Mouse (Mus musculus) embryonic fibroblast, embryonic 13.5 days (primary cell): ENCODE measurements around the gene Ccl17. TPM values are rescaled to one million over a fixed set of nuclear protein-coding genes. Genes with fewer than 3 reads are reported as not detected.
A peak's percentile ranks its signal among the peaks of the same experiment; 100 is the strongest.

Experiments used
- H3K27ac ChIP-seq: 2 replicates; pipeline ENCODE4 v1.5.1; 2012; ENCODE audit warnings: low read length, control low read depth, inconsistent platforms; ENCODE audit not compliant: insufficient read depth
- H3K4me1 ChIP-seq: 2 replicates; pipeline ENCODE4 v1.6.1; 2011; ENCODE audit warnings: low read length; ENCODE audit not compliant: control insufficient read depth, insufficient read depth
- H3K4me3 ChIP-seq: 2 replicates; pipeline ENCODE4 v1.5.1; 2011; ENCODE audit warnings: mild to moderate bottlenecking, control low read depth, low read length; ENCODE audit not compliant: insufficient read depth
- CTCF ChIP-seq: IDR thresholded peaks from 2 replicates; pipeline ENCODE4 v1.5.1; 2011; ENCODE audit warnings: mild to moderate bottlenecking, control low read depth, low read length, moderate library complexity, borderline replicate concordance; ENCODE audit not compliant: insufficient read depth
- POLR2A ChIP-seq: IDR thresholded peaks from 2 replicates; pipeline ENCODE4 v1.6.1; 2011; ENCODE audit warnings: low read depth, mild to moderate bottlenecking, control low read depth, low read length, moderate library complexity
- polyA plus RNA-seq: library from polyadenylated mRNA; stranded (reverse); fragments of >200 nt; gene quantifications from 2 replicates; pipeline ENCODE4 v1.2.4, GENCODE M21; 2011; ENCODE audit warnings: low read depth; ENCODE audit not compliant: missing spikeins, insufficient read length

Ccl17 gene
- polyA plus RNA-seq, 1 experiment: not detected

DNA sequence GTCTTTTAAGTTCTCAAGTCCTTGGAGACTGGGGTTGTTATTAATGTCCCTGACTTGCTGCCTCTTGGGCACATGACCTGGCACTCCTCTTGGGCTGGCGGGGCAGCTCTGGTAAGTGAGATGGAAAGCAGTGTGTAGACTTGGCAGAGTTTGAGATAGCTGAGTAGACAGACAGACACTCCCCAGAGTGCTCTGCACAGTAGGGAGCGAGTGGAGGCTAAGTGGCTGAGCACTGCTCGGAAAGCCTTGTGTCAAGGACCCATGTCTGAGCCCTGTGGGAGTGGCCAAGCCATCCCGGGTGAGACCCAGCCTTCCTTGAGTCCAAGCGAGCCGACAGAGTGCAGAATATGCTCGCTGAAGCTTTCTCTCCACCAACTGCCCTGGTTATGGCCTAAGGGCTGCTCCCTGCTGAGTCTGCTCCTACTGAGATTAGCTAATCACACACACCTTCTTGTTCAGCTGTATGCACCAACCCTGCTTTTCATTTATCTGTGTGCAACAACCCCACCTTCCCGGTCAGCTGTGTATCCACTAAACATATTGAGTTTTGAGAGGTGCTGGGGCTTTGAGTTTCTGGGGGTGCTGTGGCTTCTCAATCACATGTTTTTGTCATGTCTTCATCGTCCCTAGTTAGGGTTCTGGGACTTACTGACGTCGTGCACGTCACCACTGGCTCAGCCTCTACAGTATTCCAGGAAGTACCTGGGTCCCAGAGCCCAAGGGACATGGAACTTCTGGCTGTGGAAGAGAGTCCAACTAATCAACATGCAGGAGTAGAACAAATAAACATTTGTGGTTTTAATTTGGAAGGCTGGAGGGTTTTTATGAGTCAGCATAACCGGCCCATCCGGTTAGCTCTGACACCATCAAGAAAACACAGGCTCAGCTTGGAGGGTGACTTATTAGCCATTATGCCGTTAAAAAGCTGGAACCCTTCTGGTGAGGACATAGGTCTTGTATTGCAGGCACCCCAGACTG, 22.4 kb upstream of the Ccl17 start:
- peak overlapping the region; percentile 90 for H3K27ac ChIP-seq
- TF ChIP-seq POLR2A (no peak), CTCF (no peak)
- peaks cover 23% of the 10 kb centered on the region for H3K4me1 ChIP-seq
- no peak overlapping the region for H3K4me3 ChIP-seq

GRCm38 (mm10) chr8:94789256-94789955, 20.8 kb upstream of the Ccl17 start:
- Histone ChIP-seq H3K4me1 (peaks cover 19% of the 10 kb centered on the region), H3K4me3 (no peak overlapping the region), H3K27ac (peak overlapping the region; percentile 90)
- TF ChIP-seq CTCF (no peak), POLR2A (no peak)

GRCm38 (mm10) chr8:94794368-94794767, 15.9 kb upstream of the Ccl17 start:
- no peak overlapping the region for H3K27ac ChIP-seq
- H3K4me3 ChIP-seq: no peak overlapping the region
- H3K4me1 ChIP-seq: peaks cover 5% of the 10 kb centered on the region
- no peak for TF ChIP-seq CTCF

DNA sequence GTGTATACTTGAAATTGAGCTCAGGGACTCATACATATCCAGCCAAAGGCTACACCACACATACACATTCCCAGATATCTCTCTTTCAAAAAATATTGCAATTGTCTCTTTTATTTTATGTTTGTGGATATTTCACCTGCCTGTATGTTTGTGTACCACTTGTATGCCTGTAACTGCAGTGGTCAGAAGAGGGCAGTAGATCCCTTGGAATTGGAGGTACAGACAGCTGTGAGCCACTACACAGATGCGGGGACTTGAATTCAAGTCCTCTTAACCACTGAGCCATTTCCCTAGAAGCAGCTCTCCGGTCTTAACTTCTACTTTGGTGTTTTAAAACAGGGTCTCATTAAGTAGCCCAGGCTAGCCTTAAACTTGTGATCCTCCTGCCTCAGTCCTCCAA, 15.5 kb upstream of the Ccl17 start:
- peaks cover 1% of the 10 kb centered on the region; the same call in 1 of the 2 replicates for H3K4me1 ChIP-seq
- no peak for TF ChIP-seq CTCF
- TF ChIP-seq POLR2A: no peak
- no peak overlapping the region for H3K27ac ChIP-seq
- H3K4me3 ChIP-seq: no peak overlapping the region

GRCm38 (mm10) chr8:94800278-94800968, 9.8 kb upstream of the Ccl17 start:
- Histone ChIP-seq H3K27ac (no peak overlapping the region), H3K4me3 (no peak overlapping the region), H3K4me1 (peaks cover 4% of the 10 kb centered on the region; the same call in 1 of the 2 replicates)
- no peak for TF ChIP-seq POLR2A
- no peak for TF ChIP-seq CTCF

GRCm38 (mm10) chr8:94801293-94802095, 8.8 kb upstream of the Ccl17 start:
- Histone ChIP-seq H3K4me1 (peaks cover 4% of the 10 kb centered on the region; the same call in 1 of the 2 replicates), H3K27ac (no peak overlapping the region), H3K4me3 (no peak overlapping the region)
- TF ChIP-seq POLR2A (no peak), CTCF (peak; percentile 42; the same call in 1 of the 2 replicates)

- no peak for TF ChIP-seq POLR2A
- TF ChIP-seq CTCF: no peak
- no peak overlapping the region for H3K27ac ChIP-seq
- H3K4me3 ChIP-seq: no peak overlapping the region
- peaks cover 4% of the 10 kb centered on the region; the same call in 1 of the 2 replicates for H3K4me1 ChIP-seq
These were observed 7.9 kb upstream of the Ccl17 start for GRCm38 (mm10) chr8:94802375-94802774.

GRCm38 (mm10) chr8:94803551-94803950, 6.7 kb upstream of the Ccl17 start:
- Histone ChIP-seq H3K27ac (no peak overlapping the region), H3K4me1 (peaks cover 4% of the 10 kb centered on the region; the same call in 1 of the 2 replicates), H3K4me3 (no peak overlapping the region)
- TF ChIP-seq POLR2A (no peak), CTCF (no peak)
